Mouse (Mus musculus): Measurements from ENCODE around the gene Cib1. TPM values are rescaled to one million over a fixed set of nuclear protein-coding genes. Genes with fewer than 3 reads are reported as not detected.

The Cib1 gene
- polyA plus RNA-seq, 1 experiment from 2014 or later = 79.6 TPM

GRCm38 (mm10) chr7:80186531-80187296 is 45.9 kb downstream of the Cib1 start, which contains the start of gene Sema4b:
Gene Sema4b, plus strand, starts transcription at chr7:80186841.
- under 1% methylated on average over 51 of the region's 51 CpGs for WGBS
- DNase-seq (ENCODE audit: low spot score) = peak; percentile 96
- Histone ChIP-seq H3K36me3 (no peaks in the 10 kb centered on the region), H3K4me3 (peak within 1 kb of the TSS; percentile 63), H3K27me3 (ENCODE audit: insufficient read depth, poor library complexity, severe bottlenecking) (0 out of 2 replicates have a peak, but pooled peaks cover 4% of the 10 kb centered on the region), H3K27ac (peak within 1 kb of the TSS; percentile 96), H3K9me3 (no peaks in the 10 kb centered on the region), H3K4me1 (replicated peaks) (peaks cover 67% of the 10 kb centered on the region)

GRCm38 (mm10) chr7:80186021-80186420 is 46.6 kb downstream of the Cib1 start:
- Histone ChIP-seq H3K36me3 (no peaks in the 10 kb centered on the region), H3K9me3 (no peaks in the 10 kb centered on the region), H3K27me3 (ENCODE audit: insufficient read depth, poor library complexity, severe bottlenecking) (0 out of 2 replicates have a peak, but pooled peaks cover 4% of the 10 kb centered on the region), H3K4me1 (replicated peaks) (peaks cover 60% of the 10 kb centered on the region), H3K4me3 (peak overlapping the region; percentile 63), H3K27ac (peak overlapping the region; percentile 96)
- DNase-seq (ENCODE audit: low spot score) = peak; percentile 40
- 16% methylated on average over 8 of the region's 8 CpGs for WGBS

- 60% methylated on average over 6 of the region's 6 CpGs for WGBS
- Histone ChIP-seq H3K36me3 (no peaks in the 10 kb centered on the region), H3K27ac (peak overlapping the region; percentile 96), H3K9me3 (no peaks in the 10 kb centered on the region), H3K4me1 (replicated peaks) (peaks cover 57% of the 10 kb centered on the region), H3K27me3 (ENCODE audit: insufficient read depth, poor library complexity, severe bottlenecking) (0 out of 2 replicates have a peak, but pooled peaks cover 4% of the 10 kb centered on the region), H3K4me3 (no peak overlapping the region)
- DNase-seq (ENCODE audit: low spot score) = no peak
Measured at GRCm38 (mm10) chr7:80184968-80185367, 47.6 kb downstream of the Cib1 start.

- no peak for DNase-seq (ENCODE audit: low spot score)
- Histone ChIP-seq H3K27me3 (ENCODE audit: insufficient read depth, poor library complexity, severe bottlenecking) (0 out of 2 replicates have a peak, but pooled peaks cover 4% of the 10 kb centered on the region), H3K9me3 (no peaks in the 10 kb centered on the region), H3K36me3 (no peaks in the 10 kb centered on the region), H3K4me1 (replicated peaks) (peaks cover 56% of the 10 kb centered on the region), H3K4me3 (no peak overlapping the region), H3K27ac (peak overlapping the region; percentile 96)
- WGBS = 68% methylated on average over 4 of the region's 4 CpGs
Measured at GRCm38 (mm10) chr7:80184551-80184950, 48.1 kb downstream of the Cib1 start.

- no peaks in the 10 kb centered on the region for H3K36me3 ChIP-seq
- H3K4me3 ChIP-seq = no peak overlapping the region
- H3K9me3 ChIP-seq = no peaks in the 10 kb centered on the region
- H3K4me1 ChIP-seq (replicated peaks) = peaks cover 51% of the 10 kb centered on the region
- H3K27me3 ChIP-seq (ENCODE audit: insufficient read depth, poor library complexity, severe bottlenecking) = 0 out of 2 replicates have a peak, but pooled peaks cover 4% of the 10 kb centered on the region
- WGBS = 58% methylated on average over 5 of the region's 5 CpGs
- no peak for DNase-seq (ENCODE audit: low spot score)
- peak overlapping the region; percentile 53 for H3K27ac ChIP-seq
Measured at GRCm38 (mm10) chr7:80183969-80184368, 48.6 kb downstream of the Cib1 start.

- whole genome bisulfite sequencing = 97% methylated on average over 1 of the region's 1 CpGs
- Histone ChIP-seq H3K4me1 (replicated peaks) (peaks cover 46% of the 10 kb centered on the region), H3K36me3 (no peaks in the 10 kb centered on the region), H3K4me3 (no peak overlapping the region), H3K9me3 (no peaks in the 10 kb centered on the region), H3K27me3 (ENCODE audit: insufficient read depth, poor library complexity, severe bottlenecking) (0 out of 2 replicates have a peak, but pooled peaks cover 4% of the 10 kb centered on the region), H3K27ac (no peak overlapping the region)
- no peak for DNase-seq (ENCODE audit: low spot score)
Measured at GRCm38 (mm10) chr7:80183466-80183865, 49.1 kb downstream of the Cib1 start.

DNA sequence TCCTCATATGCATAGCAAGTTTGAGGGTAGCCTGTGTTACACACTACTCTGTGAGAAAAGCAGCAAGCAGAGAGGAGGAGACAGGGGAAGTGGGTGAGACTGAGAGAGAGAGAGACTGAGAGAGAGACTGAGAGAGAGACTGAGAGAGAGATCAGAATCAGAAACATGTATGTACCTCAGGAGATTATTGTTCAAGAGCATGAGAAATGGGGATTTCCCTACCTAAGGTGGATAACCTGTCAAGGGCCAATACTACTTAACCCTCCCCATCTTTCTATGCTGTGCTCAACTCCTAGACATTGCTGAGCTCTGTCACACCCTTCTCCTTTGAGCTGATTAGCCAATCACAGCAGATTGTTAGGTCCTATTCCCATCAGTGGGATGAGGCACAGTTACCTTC is 50.5 kb downstream of the Cib1 start:
- no peaks in the 10 kb centered on the region for H3K9me3 ChIP-seq
- H3K4me1 ChIP-seq (replicated peaks) = peaks cover 32% of the 10 kb centered on the region
- DNase-seq (ENCODE audit: low spot score) = no peak
- no peak overlapping the region for H3K4me3 ChIP-seq
- no peaks in the 10 kb centered on the region for H3K36me3 ChIP-seq
- H3K27ac ChIP-seq = no peak overlapping the region
- no peaks in the 10 kb centered on the region for H3K27me3 ChIP-seq (ENCODE audit: insufficient read depth, poor library complexity, severe bottlenecking)

DNA sequence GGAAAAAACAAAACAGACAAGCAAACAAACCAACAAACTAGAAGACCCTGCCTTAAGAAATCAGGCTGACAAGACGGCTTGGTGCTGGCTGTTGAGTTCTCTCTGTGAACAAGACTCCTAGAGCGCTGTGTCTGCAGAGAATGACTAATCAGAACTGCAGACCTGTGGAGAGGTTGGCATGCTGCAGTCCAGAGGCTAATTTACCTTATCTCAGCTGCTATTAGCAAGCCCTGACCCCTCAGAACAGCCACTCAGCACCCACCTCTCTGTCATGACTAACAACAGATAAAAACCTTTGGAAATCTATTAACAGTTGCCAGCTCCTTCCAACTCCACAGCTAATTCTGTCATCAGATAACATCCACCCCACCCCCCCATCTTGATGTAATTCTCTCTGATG is 51.5 kb downstream of the Cib1 start:
- Histone ChIP-seq H3K9me3 (no peaks in the 10 kb centered on the region), H3K4me3 (no peak overlapping the region), H3K4me1 (replicated peaks) (peaks cover 22% of the 10 kb centered on the region), H3K27ac (no peak overlapping the region), H3K27me3 (ENCODE audit: insufficient read depth, poor library complexity, severe bottlenecking) (no peaks in the 10 kb centered on the region), H3K36me3 (no peaks in the 10 kb centered on the region)
- DNase-seq (ENCODE audit: low spot score) = no peak
- WGBS = 86% methylated on average over 2 of the region's 2 CpGs

DNA sequence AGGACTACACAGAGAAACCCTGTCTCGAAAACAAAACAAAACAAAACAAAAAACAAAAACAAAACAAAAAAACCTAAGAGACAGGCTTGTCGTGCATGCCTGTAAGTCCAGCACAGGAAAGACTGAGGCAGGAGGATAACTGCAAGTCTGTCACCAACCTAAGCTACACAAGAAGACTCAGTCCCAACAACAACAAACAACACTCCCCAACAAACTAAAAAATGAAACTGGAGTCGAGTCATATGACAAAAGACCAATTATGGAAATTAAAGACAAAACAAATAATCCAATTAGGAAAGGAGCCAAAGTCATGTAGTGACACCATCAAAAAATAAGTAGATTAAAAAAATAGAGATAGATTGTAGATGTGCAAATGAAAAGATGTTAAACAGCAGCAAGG is 52.4 kb downstream of the Cib1 start:
- peaks cover 13% of the 10 kb centered on the region; the same call in 1 of the 2 replicates for H3K4me1 ChIP-seq (replicated peaks)
- 78% methylated on average over 3 of the region's 3 CpGs for WGBS
- H3K27ac ChIP-seq = no peak overlapping the region
- no peak overlapping the region for H3K4me3 ChIP-seq
- H3K9me3 ChIP-seq = no peaks in the 10 kb centered on the region
- H3K36me3 ChIP-seq = no peaks in the 10 kb centered on the region
- H3K27me3 ChIP-seq (ENCODE audit: insufficient read depth, poor library complexity, severe bottlenecking) = no peaks in the 10 kb centered on the region
- DNase-seq (ENCODE audit: low spot score) = no peak

- Histone ChIP-seq H3K36me3 (no peaks in the 10 kb centered on the region), H3K4me1 (replicated peaks) (peaks cover 9% of the 10 kb centered on the region; the same call in 1 of the 2 replicates), H3K9me3 (no peaks in the 10 kb centered on the region), H3K4me3 (no peak overlapping the region), H3K27me3 (ENCODE audit: insufficient read depth, poor library complexity, severe bottlenecking) (no peaks in the 10 kb centered on the region), H3K27ac (no peak overlapping the region)
- no peak for DNase-seq (ENCODE audit: low spot score)
- 89% methylated on average over 6 of the region's 6 CpGs for WGBS
Measured at GRCm38 (mm10) chr7:80179790-80180189, 52.8 kb downstream of the Cib1 start.

- 94% methylated on average over 6 of the region's 6 CpGs for WGBS
- Histone ChIP-seq H3K27me3 (ENCODE audit: insufficient read depth, poor library complexity, severe bottlenecking) (no peaks in the 10 kb centered on the region), H3K4me1 (replicated peaks) (0 out of 2 replicates have a peak, but pooled peaks cover 7% of the 10 kb centered on the region), H3K4me3 (no peak overlapping the region), H3K9me3 (no peaks in the 10 kb centered on the region), H3K27ac (no peak overlapping the region), H3K36me3 (no peaks in the 10 kb centered on the region)
- DNase-seq (ENCODE audit: low spot score) = no peak
Measured at GRCm38 (mm10) chr7:80179327-80179726, 53.3 kb downstream of the Cib1 start.

DNA sequence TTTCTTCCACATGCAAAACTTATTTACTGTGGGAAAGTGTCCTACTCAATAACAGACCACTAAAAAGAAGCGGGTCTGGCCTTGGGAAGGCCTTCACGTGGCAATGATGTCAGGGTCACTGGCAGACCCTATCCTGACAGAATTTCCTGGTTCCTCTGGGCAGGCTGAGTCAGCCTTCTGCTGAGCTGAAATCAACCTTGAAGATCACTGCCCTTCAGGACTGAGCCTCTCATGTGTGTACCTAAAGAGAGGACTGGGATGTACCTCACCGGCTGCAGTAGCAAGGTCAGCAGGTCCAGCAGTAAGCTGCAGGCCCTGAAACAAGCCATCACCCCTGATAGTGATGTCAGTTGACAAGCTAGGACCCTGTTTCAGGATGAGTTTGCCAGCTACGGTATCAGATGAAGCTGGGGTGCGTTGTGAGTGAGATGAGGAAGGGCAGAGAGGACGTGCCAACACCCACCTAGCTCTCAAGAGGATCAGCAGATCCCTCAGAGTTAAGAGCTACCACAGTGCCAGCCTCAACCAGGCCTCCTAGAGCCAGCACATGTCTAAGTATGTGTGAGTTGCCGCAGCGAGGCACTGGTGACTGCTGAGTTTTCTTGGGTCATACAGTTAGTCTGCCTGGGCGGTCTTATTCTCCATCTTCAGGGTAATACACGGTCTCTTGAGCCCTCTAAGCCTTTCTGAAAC is 54.4 kb downstream of the Cib1 start:
- Histone ChIP-seq H3K36me3 (no peaks in the 10 kb centered on the region), H3K9me3 (no peaks in the 10 kb centered on the region), H3K27ac (no peak overlapping the region), H3K4me3 (no peak overlapping the region), H3K4me1 (replicated peaks) (0 out of 2 replicates have a peak, but pooled peaks cover 4% of the 10 kb centered on the region), H3K27me3 (ENCODE audit: insufficient read depth, poor library complexity, severe bottlenecking) (no peaks in the 10 kb centered on the region)
- WGBS = 90% methylated on average over 10 of the region's 10 CpGs
- DNase-seq (ENCODE audit: low spot score) = no peak

DNA sequence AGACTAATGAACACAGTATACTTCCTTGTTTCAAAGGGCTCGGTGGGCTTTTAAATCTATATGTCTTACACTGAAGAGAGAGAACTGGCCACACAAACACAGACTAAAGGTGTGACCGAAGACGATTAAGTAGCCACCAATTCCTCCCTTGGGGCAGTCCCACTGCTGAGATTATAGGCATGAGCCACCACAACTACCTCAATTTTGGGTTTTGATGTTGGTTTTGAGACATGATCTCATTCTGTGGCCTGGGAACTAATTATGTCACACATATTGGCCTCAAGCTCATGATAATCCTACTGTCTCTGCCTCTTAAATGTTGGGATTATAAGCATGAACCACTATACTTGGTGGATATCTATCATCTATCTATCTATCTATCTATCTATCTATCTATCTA is 55.2 kb downstream of the Cib1 start:
- DNase-seq (ENCODE audit: low spot score) = no peak
- Histone ChIP-seq H3K4me3 (no peak overlapping the region), H3K9me3 (no peaks in the 10 kb centered on the region), H3K36me3 (no peaks in the 10 kb centered on the region), H3K4me1 (replicated peaks) (peaks cover 5% of the 10 kb centered on the region; the same call in 1 of the 2 replicates), H3K27me3 (ENCODE audit: insufficient read depth, poor library complexity, severe bottlenecking) (no peaks in the 10 kb centered on the region), H3K27ac (no peak overlapping the region)
- WGBS = 96% methylated on average over 3 of the region's 3 CpGs
